Mouse (Mus musculus) E14TG2a.4 (cell line): ENCODE measurements around the gene Bace2.

Experiments
- CTCF ChIP-seq: conservative IDR thresholded peaks from 2 replicates; pipeline ENCODE4 v1.5.1; 2014; ENCODE audit warnings: low read length
- NANOG ChIP-seq: IDR thresholded peaks from 2 replicates; pipeline ENCODE4 v1.6.1; 2014; ENCODE audit warnings: borderline replicate concordance, low read length, mixed read lengths
- POU5F1 ChIP-seq: IDR thresholded peaks from 2 replicates; pipeline ENCODE4 v1.6.1; 2014; ENCODE audit warnings: low read length, borderline replicate concordance

GRCm38 (mm10) chr16:97387955-97388354 lies 31.4 kb downstream of the Bace2 start:
- TF ChIP-seq CTCF, result no peak
- no peak for TF ChIP-seq POU5F1
- no peak for TF ChIP-seq NANOG
